Mouse (Mus musculus) brain, embryonic 14.5 days (tissue): ENCODE measurements around the gene Zfhx3. TPM values are rescaled to one million over a fixed set of nuclear protein-coding genes. Genes with fewer than 3 reads are reported as not detected.

ENCODE experiments used
- DNase-seq: peaks from one replicate; pipeline ENCODE4 v3.0.0-alpha.2; 2011; ENCODE audit warnings: low read depth
- CTCF ChIP-seq: fragments of 200-500 bp; IDR thresholded peaks from 2 replicates; pipeline ENCODE4 v1.5.1; 2012; ENCODE audit warnings: inconsistent platforms, mild to moderate bottlenecking, moderate library complexity, borderline replicate concordance; ENCODE audit not compliant: insufficient read depth, insufficient read length; ENCODE audit errors: extremely low read depth
- POLR2A ChIP-seq: fragments of 200-500 bp; IDR thresholded peaks from 2 replicates; pipeline ENCODE4 v1.6.1; 2012; ENCODE audit warnings: mild to moderate bottlenecking, inconsistent platforms, borderline replicate concordance; ENCODE audit not compliant: poor library complexity, insufficient read depth, insufficient read length, severe bottlenecking; ENCODE audit errors: extremely low read depth
- polyA plus RNA-seq: library from polyadenylated mRNA; depleted of rRNA; stranded (reverse); fragments of >200 nt; gene quantifications from 2 replicates; pipeline ENCODE4 v1.2.3, GENCODE M21; 2012

Gene Zfhx3
- polyA plus RNA-seq, 1 experiment = 31.3 TPM

DNA sequence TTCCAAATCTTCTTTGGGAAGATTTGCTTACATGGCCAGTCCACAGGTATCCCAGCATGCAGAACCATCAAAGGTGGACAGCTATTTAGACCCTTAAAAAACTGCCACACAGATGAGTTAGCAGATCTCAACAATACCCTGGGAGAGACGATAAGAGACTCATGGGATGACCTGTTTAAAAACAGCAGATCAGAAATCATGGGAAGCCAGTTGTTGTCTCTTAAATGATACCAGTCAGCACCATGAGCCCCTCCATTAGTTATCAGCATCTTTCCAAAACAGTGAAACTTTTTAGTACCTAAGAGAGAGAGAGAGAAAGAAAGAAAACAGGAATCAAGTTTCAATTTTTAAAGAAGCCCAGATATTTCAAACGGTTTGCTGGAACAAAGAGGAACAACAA, 1051.7 kb downstream of the Zfhx3 start:
- no peak for TF ChIP-seq CTCF
- no peak for DNase-seq

DNA sequence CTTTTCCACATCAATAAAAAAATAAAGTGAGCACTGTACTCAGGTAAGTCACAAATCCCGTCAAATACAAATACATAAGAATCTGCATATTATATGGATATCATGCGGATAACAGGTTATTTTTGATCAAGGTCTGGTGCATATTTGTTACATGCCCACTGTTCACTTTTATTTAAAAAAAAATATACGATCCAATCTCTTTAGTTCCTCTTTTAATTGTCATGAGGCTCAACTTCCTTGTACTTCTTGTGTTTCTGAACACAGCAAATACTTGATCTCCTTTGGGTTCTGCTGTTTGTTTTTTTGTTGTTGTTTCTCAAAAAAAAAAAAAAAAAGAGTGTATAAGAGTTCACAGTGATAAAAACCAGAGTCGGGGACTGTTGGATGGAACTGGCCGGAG, 1052.4 kb downstream of the Zfhx3 start:
- DNase-seq = no peak
- no peak for TF ChIP-seq CTCF
- TF ChIP-seq POLR2A = no peak

DNA sequence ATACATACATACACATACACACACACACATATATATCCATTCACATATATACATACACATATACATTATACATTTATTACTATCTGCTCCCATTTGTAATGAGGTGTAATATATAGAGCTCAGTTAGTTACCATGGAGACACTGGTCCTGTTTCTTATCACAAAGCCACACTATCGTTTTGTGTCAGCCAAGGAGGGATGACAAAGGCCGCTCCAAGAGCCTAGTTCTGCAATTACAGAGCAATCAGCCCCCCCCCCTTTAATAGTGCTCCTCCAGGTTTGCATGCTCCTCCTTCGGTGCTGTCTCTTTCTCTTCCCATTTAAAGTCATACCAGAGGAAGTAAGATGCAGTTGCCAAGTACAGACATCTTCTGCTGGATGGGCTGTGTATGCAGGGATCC, 1054.9 kb downstream of the Zfhx3 start:
- DNase-seq = peak; percentile 62

DNA sequence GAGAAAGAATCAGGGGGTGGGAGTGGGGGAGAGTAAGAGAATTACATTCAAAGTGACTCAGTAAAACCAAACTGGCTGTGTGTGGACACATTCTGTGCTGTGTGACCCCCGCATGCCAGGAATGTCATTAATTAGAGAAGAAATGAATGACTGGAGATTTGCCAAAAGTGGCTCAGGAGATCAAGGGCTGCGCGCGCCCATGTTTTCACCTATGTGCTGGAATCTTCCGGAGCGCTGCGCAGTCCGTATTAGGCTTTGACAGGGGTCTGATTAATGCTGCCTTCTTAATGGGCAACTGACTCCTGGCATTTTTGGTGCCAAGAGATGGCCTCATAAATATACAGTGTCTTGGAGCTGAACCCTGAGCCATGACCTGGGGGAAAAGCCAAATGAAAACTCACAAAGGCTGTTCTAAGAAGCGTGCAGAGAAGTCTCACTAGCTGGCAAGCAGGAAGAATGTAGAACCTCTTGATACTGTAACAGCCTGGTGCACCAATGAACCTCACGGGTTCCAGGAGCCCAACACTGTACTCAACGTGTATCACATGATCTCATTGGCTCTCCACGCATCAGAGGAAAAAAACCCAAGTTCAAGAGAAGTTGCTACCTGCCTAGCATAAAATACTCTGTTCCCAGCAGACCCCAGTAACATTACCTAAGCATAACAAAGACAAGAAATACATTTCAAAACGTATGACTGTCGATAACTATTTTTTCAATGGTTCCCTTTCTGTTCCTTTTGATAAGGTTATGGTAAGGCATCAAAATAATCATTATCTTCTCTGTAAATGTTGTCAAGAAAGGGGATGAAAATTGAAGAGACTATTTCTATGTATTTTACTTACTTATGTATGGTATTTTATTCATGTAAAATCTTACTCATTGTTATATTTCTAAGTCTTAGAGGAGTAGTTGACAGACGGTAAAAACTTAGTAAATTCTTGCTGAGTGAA, 1057.1 kb downstream of the Zfhx3 start:
- no peak for DNase-seq
- TF ChIP-seq CTCF (no peak), POLR2A (no peak)

More for the DNA sequence above, 1054.9 kb downstream of the Zfhx3 start:
- no peak for TF ChIP-seq POLR2A
- no peak for TF ChIP-seq CTCF

DNA sequence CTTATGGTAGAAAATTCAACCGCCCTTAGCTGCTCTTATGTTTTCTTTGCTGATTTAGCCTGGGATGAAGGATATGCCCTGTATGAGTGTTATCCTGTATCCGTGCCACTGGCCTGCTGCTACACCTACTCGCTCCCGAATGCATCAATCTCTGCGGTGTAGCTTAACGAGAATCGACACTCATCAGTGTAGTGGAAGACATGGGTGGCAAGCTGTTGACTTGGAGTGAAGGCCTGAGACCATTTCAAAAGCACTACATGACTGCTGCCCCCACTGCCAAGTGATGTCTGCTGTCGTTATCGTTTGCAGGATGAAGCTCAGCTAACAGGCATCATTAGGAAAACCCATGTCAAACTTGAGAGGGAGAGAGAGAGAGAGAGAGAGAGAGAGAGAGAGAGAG, 1058.6 kb downstream of the Zfhx3 start:
- peak; percentile 35 for DNase-seq
- TF ChIP-seq CTCF (no peak), POLR2A (no peak)

DNA sequence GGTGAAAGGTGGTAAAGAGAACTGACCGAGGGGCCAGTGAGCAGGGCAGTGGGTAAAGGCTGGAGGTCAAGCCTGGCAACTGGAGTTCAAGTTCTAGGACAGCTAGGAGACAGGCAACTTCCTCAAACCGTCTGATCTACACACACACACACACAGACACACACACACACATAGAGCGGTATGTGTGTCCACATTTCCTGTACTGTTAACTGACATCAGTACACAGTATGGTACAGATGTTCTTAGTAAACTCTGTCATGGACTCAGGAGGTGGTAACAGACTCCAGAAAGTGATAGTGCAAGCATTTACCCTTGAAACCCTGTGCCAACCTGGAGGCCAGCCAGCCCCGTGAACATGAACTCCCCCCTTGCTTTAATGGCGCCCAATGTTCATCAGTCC, 1059.5 kb downstream of the Zfhx3 start:
- no peak for TF ChIP-seq CTCF
- no peak for TF ChIP-seq POLR2A
- no peak for DNase-seq

DNA sequence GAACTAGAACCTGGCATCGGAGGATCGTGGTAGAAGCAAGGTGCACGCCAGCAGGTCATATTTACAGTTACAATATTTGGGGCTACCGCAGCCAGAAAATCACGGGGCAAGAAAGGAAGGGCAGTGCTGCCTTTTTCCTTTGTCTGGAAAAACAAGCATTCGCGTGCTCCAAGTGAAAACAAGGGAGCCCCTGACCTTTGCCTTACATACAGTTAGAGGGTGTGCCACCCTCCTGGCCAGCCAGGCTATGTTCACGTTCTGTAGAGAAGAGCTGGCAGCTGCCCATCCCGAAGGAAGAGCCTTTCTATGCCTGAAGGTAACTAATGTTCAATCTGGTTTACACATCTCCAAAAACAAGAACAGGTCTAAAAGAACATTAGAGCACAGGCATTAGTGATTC, 1064.5 kb downstream of the Zfhx3 start:
- DNase-seq = no peak
- no peak for TF ChIP-seq POLR2A
- no peak for TF ChIP-seq CTCF
